Comparison of ENCODE assay signal across 1 mouse cellular context in the genomic region with DNA sequence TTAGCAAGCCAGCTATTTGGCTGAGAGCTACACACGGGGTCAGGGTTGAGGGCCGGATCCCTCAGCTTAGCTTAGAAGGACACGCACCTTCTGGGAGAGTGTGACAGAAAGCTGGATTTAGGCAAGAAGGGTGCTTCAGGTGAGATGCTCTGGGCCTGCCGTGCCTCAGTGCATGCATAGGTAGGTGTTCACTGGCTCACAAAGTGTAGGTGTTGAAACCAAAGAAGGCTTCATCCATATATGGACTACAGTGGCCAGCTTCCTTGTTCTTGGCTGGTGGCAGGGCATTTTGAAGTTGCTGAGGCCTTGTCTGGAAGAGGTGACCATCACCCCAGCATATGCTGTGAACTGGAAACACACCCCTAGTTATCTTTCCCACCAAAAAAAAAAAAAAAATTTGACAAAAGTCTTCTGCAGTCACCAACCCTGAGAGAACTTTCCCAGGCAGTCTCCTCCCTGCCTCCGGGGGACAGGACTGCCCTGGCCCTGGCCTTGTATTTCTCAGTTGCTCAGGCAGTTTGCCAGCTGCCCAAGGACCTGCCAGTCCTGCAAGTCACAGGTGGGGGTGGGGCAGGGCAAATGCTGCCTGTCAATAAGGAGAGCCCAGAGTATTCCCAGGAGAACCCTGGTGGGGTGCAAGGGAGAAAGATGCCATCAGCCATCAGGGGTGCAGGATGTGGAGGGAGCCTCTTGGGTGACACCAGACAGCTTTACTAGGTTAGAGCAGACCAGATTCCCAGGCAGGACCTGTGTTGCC.
TF ChIP-seq lines count a peak whose summit lies in the region.

No protein-coding gene starts in this region.

TF ChIP-seq in MEL, 35 proteins besides CTCF, POLR2A, EP300 and RAD21 (continued from another document):
- TF ChIP-seq TBP (IDR thresholded peaks at IDR 0.05; ENCODE audit: low read depth, low read length) (peak; percentile 46), E2F4 (IDR thresholded peaks at IDR 0.05; ENCODE audit: borderline replicate concordance, low read depth, low read length) (no peak), BHLHE40 (IDR thresholded peaks at IDR 0.05; ENCODE audit: borderline replicate concordance, low read depth, low read length) (no peak), TCF12 (IDR thresholded peaks at IDR 0.05; ENCODE audit: low read depth, low read length) (no peak), USF2 (IDR thresholded peaks at IDR 0.05; ENCODE audit: borderline replicate concordance in 1 of 2, insufficient read depth in 1 of 2, low read depth in 1 of 2, low read length in 2 of 2) (no peak), POLR2AphosphoS2 (IDR thresholded peaks at IDR 0.05; ENCODE audit: low read length) (no peak), HCFC1 (IDR thresholded peaks at IDR 0.05; ENCODE audit: low read depth, low read length) (0 out of 2 replicates have a peak, but pooled peaks have one; percentile 14), MYB (IDR thresholded peaks at IDR 0.05; ENCODE audit: low read depth, low read length) (no peak), GATA1 (IDR thresholded peaks at IDR 0.05; ENCODE audit: low read depth, low read length) (no peak), MAX (IDR thresholded peaks at IDR 0.05; ENCODE audit: low read length) (no peak; the same call in 1 of the 2 replicates), SMC3 (IDR thresholded peaks at IDR 0.05; ENCODE audit: low read depth, low read length) (no peak), ZNF384 (IDR thresholded peaks at IDR 0.05; ENCODE audit: low read depth, low read length) (peak; percentile 87), RCOR1 (IDR thresholded peaks at IDR 0.05; ENCODE audit: low read depth, low read length) (no peak), ZMIZ1 (IDR thresholded peaks at IDR 0.05; ENCODE audit: low read depth, low read length) (no peak), MAZ (IDR thresholded peaks at IDR 0.05; ENCODE audit: low read depth, low read length) (no peak)
